Mouse (Mus musculus): ENCODE data around the gene Wfdc17.

GRCm38 (mm10) chr11:83734215-83734614, 30.4 kb downstream of the Wfdc17 start:
- TF ChIP-seq CTCF (IDR thresholded peaks at IDR 0.05; ENCODE audit: low read depth) (no peak), EP300 (IDR thresholded peaks at IDR 0.05; ENCODE audit: low read depth) (no peak)
